Mouse (Mus musculus) stomach, postnatal 0 days (tissue): ENCODE measurements around the gene Xylb.

ENCODE experiments used
- CTCF ChIP-seq: IDR thresholded peaks from 2 replicates; pipeline ENCODE4 v1.5.1; 2016; ENCODE audit warnings: antibody characterized with exemption, low read depth, mild to moderate bottlenecking, moderate library complexity
- EP300 ChIP-seq: optimal IDR thresholded peaks from 2 replicates; pipeline ENCODE3; 2016; ENCODE audit warnings: antibody characterized with exemption

GRCm38 (mm10) chr9:119350947-119351705 lies 6.1 kb upstream of the Xylb start:
- TF ChIP-seq CTCF = no peak
- TF ChIP-seq EP300 = no peak
